Mouse (Mus musculus): ENCODE data around the gene Tspyl4.

DNA sequence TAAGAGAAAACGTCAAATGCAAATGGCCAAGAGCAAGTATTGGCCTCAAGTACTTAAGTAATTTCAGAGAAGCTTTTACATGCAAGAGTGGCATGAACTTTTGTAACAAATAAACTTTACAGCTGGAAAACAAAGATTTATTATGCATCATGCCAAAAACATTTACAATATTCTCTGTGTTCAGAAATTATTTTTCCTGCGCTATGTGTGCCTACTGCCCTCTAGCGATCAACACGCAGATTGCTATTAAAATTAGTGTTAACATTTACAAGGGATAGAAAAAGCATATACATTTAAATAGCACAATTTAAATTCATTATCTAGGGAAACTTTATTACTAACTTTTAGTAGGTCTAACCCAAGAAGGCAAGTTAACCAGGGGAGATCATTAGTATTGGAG is 29.5 kb downstream of the Tspyl4 start:
- TF ChIP-seq POLR2A (IDR thresholded peaks at IDR 0.05; ENCODE audit: borderline replicate concordance, extremely low read depth, low read depth, low read length) (no peak), CTCF (IDR thresholded peaks at IDR 0.05; ENCODE audit: insufficient read depth, low read length) (peak; percentile 52; the same call in 1 of the 2 replicates)

Measured in lung, adult 2 months (tissue).